Mouse (Mus musculus) myocyte (in vitro differentiated cells): ENCODE data around the gene Kcnd2.

Source experiments
- CEBPB ChIP-seq: IDR thresholded peaks from 2 replicates; pipeline ENCODE4 v1.6.1; 2011; ENCODE audit warnings: mild to moderate bottlenecking, moderate library complexity; ENCODE audit not compliant: poor library complexity, insufficient read depth, severe bottlenecking
- E2F4 ChIP-seq: IDR thresholded peaks from one replicate; pipeline ENCODE4 v1.6.1; 2011; ENCODE audit warnings: mild to moderate bottlenecking, control low read depth, moderate library complexity; ENCODE audit not compliant: insufficient read depth
- MAX ChIP-seq: IDR thresholded peaks from one replicate; pipeline ENCODE4 v1.6.1; 2011; ENCODE audit warnings: low read depth, mild to moderate bottlenecking, control low read depth
- MYOD1 ChIP-seq, 3 experiments: IDR thresholded peaks; one replicate each; pipeline ENCODE4 v1.6.1; 2011; ENCODE audit warnings: control low read depth in 2 of 3, low read depth in 2 of 3, mild to moderate bottlenecking in 2 of 3, moderate library complexity in 1 of 3; ENCODE audit not compliant: insufficient read length in 2 of 3, control insufficient read depth in 1 of 3
- MYOG ChIP-seq, 3 experiments: IDR thresholded peaks; one replicate each; pipeline ENCODE4 v1.6.1; 2011; ENCODE audit warnings: control low read depth in 2 of 3, low read depth in 2 of 3, mild to moderate bottlenecking in 2 of 3; ENCODE audit not compliant: insufficient read length in 2 of 3, control insufficient read depth in 1 of 3, insufficient read depth in 1 of 3
- POLR2A ChIP-seq: IDR thresholded peaks from one replicate; pipeline ENCODE4 v1.6.1; 2011; ENCODE audit warnings: low read depth, mild to moderate bottlenecking, control low read depth, moderate library complexity; ENCODE audit not compliant: insufficient read length
- POLR2AphosphoS2 ChIP-seq: IDR thresholded peaks from one replicate; pipeline ENCODE4 v1.6.1; 2011; ENCODE audit warnings: low read depth, control low read depth; ENCODE audit not compliant: insufficient read length
- REST ChIP-seq: IDR thresholded peaks from one replicate; pipeline ENCODE4 v1.6.1; 2011; ENCODE audit warnings: mild to moderate bottlenecking, control low read depth, moderate library complexity; ENCODE audit not compliant: insufficient read depth, insufficient read length
- SRF ChIP-seq: IDR thresholded peaks from one replicate; pipeline ENCODE4 v1.6.1; 2011; ENCODE audit warnings: low read depth; ENCODE audit not compliant: control insufficient read depth, insufficient read length
- TCF12 ChIP-seq: IDR thresholded peaks from one replicate; pipeline ENCODE4 v1.6.1; 2011; ENCODE audit warnings: mild to moderate bottlenecking, control low read depth; ENCODE audit not compliant: poor library complexity, insufficient read depth, severe bottlenecking
- TCF3 ChIP-seq: IDR thresholded peaks from one replicate; pipeline ENCODE4 v1.6.1; 2011; ENCODE audit warnings: low read depth, control low read depth; ENCODE audit not compliant: insufficient read length
- USF1 ChIP-seq: IDR thresholded peaks from one replicate; pipeline ENCODE4 v1.6.1; 2011; ENCODE audit warnings: low read depth, mild to moderate bottlenecking, control low read depth, moderate library complexity

GRCm38 (mm10) chr6:21551501-21551900, 336.2 kb downstream of the Kcnd2 start:
- TF ChIP-seq POLR2AphosphoS2 (no peak), E2F4 (no peak), TCF12 (no peak), POLR2A (no peak), MYOG (IDR thresholded peaks at IDR 0.05; ENCODE audit: control insufficient read depth in 1 of 3, insufficient read depth in 1 of 3, insufficient read length in 2 of 3, low read depth in 2 of 3) (no peak), CEBPB (no peak), MYOD1 (IDR thresholded peaks at IDR 0.05; ENCODE audit: control insufficient read depth in 1 of 3, insufficient read length in 2 of 3, low read depth in 2 of 3) (no peak), SRF (no peak), REST (no peak), TCF3 (no peak), MAX (no peak), USF1 (no peak)
